8 mouse cellular contexts compared by ENCODE assay signal in genomic region chr2:153348100-153348831, GRCm38 (mm10). TPM values are rescaled to one million over a fixed set of nuclear protein-coding genes. Genes with fewer than 3 reads are reported as not detected.
DNase-seq lines count a peak whose midpoint lies in the region; ATAC-seq lines count a peak whose summit lies in the region.

No protein-coding gene starts in this region.

- H3K36me3 ChIP-seq in heart, embryonic 15.5 days: peaks cover 9% of the 10 kb centered on the region
- H3K36me3 ChIP-seq in hindbrain, embryonic 13.5 days: peaks cover 10% of the 10 kb centered on the region
- H3K36me3 ChIP-seq in midbrain, embryonic 12.5 days: peaks cover 10% of the 10 kb centered on the region

- intact Hi-C loops in heart, postnatal 36 days (cut with DNase I): loop anchor here (5.0 kb wide), 2 partner anchors 44 to 186 kb away; partner anchors contain the start of gene Tm9sf4

- no peaks in the 10 kb centered on the region for H3K9me3 ChIP-seq in heart, embryonic 15.5 days (replicated peaks)
- H3K9me3 ChIP-seq in hindbrain, embryonic 13.5 days: no peaks in the 10 kb centered on the region
- H3K9me3 ChIP-seq in midbrain, embryonic 12.5 days: no peaks in the 10 kb centered on the region

- peaks cover 43% of the 10 kb centered on the region for H3K4me1 ChIP-seq in heart, embryonic 15.5 days (replicated peaks)
- peaks cover 49% of the 10 kb centered on the region for H3K4me1 ChIP-seq in hindbrain, embryonic 13.5 days (replicated peaks)
- H3K4me1 ChIP-seq in midbrain, embryonic 12.5 days: peaks cover 44% of the 10 kb centered on the region

- no peaks in the 10 kb centered on the region for H3K27me3 ChIP-seq in heart, embryonic 15.5 days
- H3K27me3 ChIP-seq in hindbrain, embryonic 13.5 days: no peaks in the 10 kb centered on the region
- H3K27me3 ChIP-seq in midbrain, embryonic 12.5 days: no peaks in the 10 kb centered on the region

- no peak for DNase-seq in heart, postnatal 36 days
- peak; percentile 43 for DNase-seq in Muller cell, postnatal 12 days (ENCODE audit: inconsistent ontology term)
- no peak for DNase-seq in urinary bladder, adult 18-20 months (ENCODE audit: low spot score in 2 of 2)
- no peak for DNase-seq in urinary bladder, postnatal 4 days (ENCODE audit: low spot score in 2 of 2)

- 25% methylated on average over 6 of the region's 6 CpGs for WGBS in heart, embryonic 15.5 days
- WGBS in hindbrain, embryonic 13.5 days: 60% methylated on average over 6 of the region's 6 CpGs
- WGBS in midbrain, embryonic 12.5 days: 71% methylated on average over 6 of the region's 6 CpGs

- ATAC-seq in heart, embryonic 15.5 days (replicated peaks; ENCODE audit: insufficient number of reproducible peaks, insufficient read depth, low FRiP score, low read depth): no peak
- no peak for ATAC-seq in hindbrain, embryonic 13.5 days (ENCODE audit: low FRiP score)
- no peak for ATAC-seq in midbrain, embryonic 12.5 days (ENCODE audit: low FRiP score, low read depth)
- no peak for ATAC-seq in erythroid progenitor cell, adult 5-6 weeks (replicated peaks; ENCODE audit: low FRiP score, poor library complexity, severe bottlenecking)

- H3K9ac ChIP-seq in heart, embryonic 15.5 days: peak overlapping the region; percentile 46
- peak overlapping the region; percentile 39 for H3K9ac ChIP-seq in hindbrain, embryonic 13.5 days
- no peak overlapping the region for H3K9ac ChIP-seq in midbrain, embryonic 12.5 days (replicated peaks)

- H3K4me2 ChIP-seq in heart, embryonic 15.5 days: peak overlapping the region; percentile 76
- peak overlapping the region; percentile 83 for H3K4me2 ChIP-seq in hindbrain, embryonic 13.5 days
- H3K4me2 ChIP-seq in midbrain, embryonic 12.5 days (replicated peaks): peak overlapping the region; percentile 74

- peak overlapping the region; percentile 100 for H3K27ac ChIP-seq in heart, embryonic 15.5 days
- no peak overlapping the region for H3K27ac ChIP-seq in hindbrain, embryonic 13.5 days
- no peak overlapping the region for H3K27ac ChIP-seq in midbrain, embryonic 12.5 days (replicated peaks)

- peak overlapping the region; percentile 72 for H3K4me3 ChIP-seq in heart, embryonic 15.5 days
- H3K4me3 ChIP-seq in hindbrain, embryonic 13.5 days: peak overlapping the region; percentile 88
- H3K4me3 ChIP-seq in midbrain, embryonic 12.5 days: peak overlapping the region; percentile 74

RNA-seq across cellular contexts. Expression of gene Asxl1, which starts 2.6 kb away (rescaled TPM):
- polyA plus RNA-seq in heart, embryonic 15.5 days (2015; fragmentation: Nextera tagmentation; extraction: Ambion mirVana): 9.8 and 12.5 TPM in 2 replicates
- 10 to 100 TPM; 23.5 to 23.8 TPM for total RNA-seq in heart, postnatal 36 days (2021)
- 10.2 and 10.4 TPM in 2 replicates for polyA plus RNA-seq in hindbrain, embryonic 13.5 days (2015; fragmentation: Nextera tagmentation; extraction: Ambion mirVana)
- 16.4 and 18.2 TPM in 2 replicates for polyA plus RNA-seq in midbrain, embryonic 12.5 days (2016; fragmentation: Nextera tagmentation; extraction: Ambion mirVana)
- 37.5 and 37.7 TPM in 2 replicates for total RNA-seq in erythroid progenitor cell, adult 5-6 weeks (2015; ENCODE audit: low replicate concordance)
- 43.1 and 57.7 TPM in 2 replicates for total RNA-seq in erythroid progenitor cell, adult 5-6 weeks (2017; ENCODE audit: low replicate concordance)

RNA-seq across cellular contexts. Expression of gene Kif3b, which starts 57.1 kb away (rescaled TPM):
- 3.9 and 5.8 TPM in 2 replicates for polyA plus RNA-seq in heart, embryonic 15.5 days (2015; fragmentation: Nextera tagmentation; extraction: Ambion mirVana)
- 1 to 10 TPM; 7.3 to 8.9 TPM for total RNA-seq in heart, postnatal 36 days (2021)
- polyA plus RNA-seq in hindbrain, embryonic 13.5 days (2015; fragmentation: Nextera tagmentation; extraction: Ambion mirVana): 16.2 and 16.9 TPM in 2 replicates
- polyA plus RNA-seq in midbrain, embryonic 12.5 days (2016; fragmentation: Nextera tagmentation; extraction: Ambion mirVana): 12.4 and 12.5 TPM in 2 replicates
- 2.5 and 3.2 TPM in 2 replicates for total RNA-seq in erythroid progenitor cell, adult 5-6 weeks (2015; ENCODE audit: low replicate concordance)
- 1.4 and 4.9 TPM in 2 replicates for total RNA-seq in erythroid progenitor cell, adult 5-6 weeks (2017; ENCODE audit: low replicate concordance)
